Mouse (Mus musculus): ENCODE measurements around the gene Marc1.

- TF ChIP-seq CTCF (IDR thresholded peaks at IDR 0.05; ENCODE audit: extremely low read depth, insufficient read length, insufficient replicate concordance, low read depth, low read length) (no peak), POLR2A (IDR thresholded peaks at IDR 0.05; ENCODE audit: low read depth, low read length) (no peak)
These were observed 2.6 kb downstream of the Marc1 start for GRCm38 (mm10) chr1:184808418-184809012.
